In the genomic region with DNA sequence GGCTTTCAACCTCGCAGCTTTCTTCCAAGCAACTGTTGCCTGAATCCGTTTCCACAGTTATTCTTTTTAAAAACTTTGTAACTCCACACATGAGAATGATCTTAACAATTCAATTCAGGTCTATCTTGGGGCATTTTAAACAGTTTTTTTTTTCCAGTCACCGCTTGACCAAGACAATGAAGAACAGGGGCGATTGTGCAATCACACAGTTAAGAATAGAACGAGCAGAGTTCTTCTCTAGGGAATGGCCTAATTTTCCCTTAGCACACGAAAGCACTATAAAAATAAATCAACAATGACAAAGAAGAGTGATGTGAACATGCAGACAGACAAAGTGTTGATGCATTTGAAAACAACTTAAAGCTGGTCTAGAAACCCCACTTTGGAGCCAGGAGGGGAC, we compare ENCODE assay signal across 13 mouse cellular contexts.
"Had no signal": no experiment of that assay in that cellular context is flagged by ENCODE, and none has a peak within 500 bp of the region (broad histone marks: within the 10 kb centered on the region; RNA-seq: fewer than 3 reads in every experiment).

No protein-coding gene starts in this region.

- H3K4me1 ChIP-seq: limb, embryonic 15.5 days; liver, embryonic 12.5 days; lung, embryonic 15.5 days had no signal

- H3K4me2 ChIP-seq: limb, embryonic 15.5 days; liver, embryonic 12.5 days; lung, embryonic 15.5 days; midbrain, embryonic 15.5 days; neural tube, embryonic 13.5 days had no signal

- H3K9ac ChIP-seq: limb, embryonic 15.5 days; liver, embryonic 12.5 days; lung, embryonic 15.5 days; midbrain, embryonic 15.5 days; neural tube, embryonic 13.5 days had no signal

- H3K27ac ChIP-seq: layer of hippocampus, adult 2 months; left cerebral cortex, adult 2 months; limb, embryonic 15.5 days; liver, embryonic 12.5 days; lung, embryonic 15.5 days; midbrain, embryonic 15.5 days; neural tube, embryonic 13.5 days had no signal

- H3K36me3 ChIP-seq: limb, embryonic 15.5 days; liver, embryonic 12.5 days; lung, embryonic 15.5 days; midbrain, embryonic 15.5 days had no signal

- DNase-seq: kidney, adult 18-20 months; kidney, postnatal 10 days; kidney, postnatal 4 days; lung, postnatal 14 days; right cerebral cortex, postnatal 14 days; thymus, postnatal 36 days had no signal

- H3K27me3 ChIP-seq: limb, embryonic 15.5 days; liver, embryonic 12.5 days; lung, embryonic 15.5 days; midbrain, embryonic 15.5 days; neural tube, embryonic 13.5 days had no signal

- H3K4me3 ChIP-seq: layer of hippocampus, adult 2 months; left cerebral cortex, adult 2 months; limb, embryonic 15.5 days; liver, embryonic 12.5 days; lung, embryonic 15.5 days; midbrain, embryonic 15.5 days; neural tube, embryonic 13.5 days had no signal

- ATAC-seq: liver, embryonic 12.5 days; midbrain, embryonic 15.5 days had no signal

- H3K9me3 ChIP-seq: limb, embryonic 15.5 days; liver, embryonic 12.5 days; lung, embryonic 15.5 days; midbrain, embryonic 15.5 days; neural tube, embryonic 13.5 days had no signal
